Mouse (Mus musculus) liver, embryonic 16.5 days (tissue): ENCODE measurements around the gene Des. TPM values are rescaled to one million over a fixed set of nuclear protein-coding genes. Genes with fewer than 3 reads are reported as not detected.

ENCODE experiments used
- ATAC-seq: fragments of 200-750 bp; cut with Nextera tagmentation; 2 replicates; pipeline ENCODE4 v1.8.0; 2017; ENCODE audit warnings: low read depth, mild to moderate bottlenecking, moderate number of reproducible peaks, moderate library complexity
- H3K27ac ChIP-seq: fragments of 300-500 bp; sonication (generic); 2 replicates; pipeline ENCODE4 v1.5.1; 2014; ENCODE audit warnings: mild to moderate bottlenecking, low read length
- H3K27me3 ChIP-seq: fragments of 300-500 bp; sonication (generic); 2 replicates; pipeline ENCODE4 v1.6.1; 2014; ENCODE audit warnings: low read depth, low read length, mixed read lengths; ENCODE audit not compliant: control insufficient read depth, insufficient read depth
- H3K36me3 ChIP-seq: fragments of 300-500 bp; sonication (generic); 2 replicates; pipeline ENCODE4 v1.6.1; 2014; ENCODE audit warnings: mild to moderate bottlenecking; ENCODE audit not compliant: control insufficient read depth, insufficient read depth
- H3K4me1 ChIP-seq: fragments of 300-500 bp; sonication (generic); 2 replicates; pipeline ENCODE4 v1.6.1; 2014; ENCODE audit warnings: low read depth, low read length, mixed read lengths; ENCODE audit not compliant: control insufficient read depth
- H3K4me2 ChIP-seq: fragments of 300-500 bp; sonication (generic); 2 replicates; pipeline ENCODE4 v1.6.1; 2014; ENCODE audit warnings: low read depth, low read length, mixed read lengths
- H3K4me3 ChIP-seq: fragments of 300-500 bp; sonication (generic); 2 replicates; pipeline ENCODE4 v1.5.1; 2014; ENCODE audit warnings: low read depth, mild to moderate bottlenecking, low read length
- H3K9ac ChIP-seq: fragments of 300-500 bp; sonication (generic); 2 replicates; pipeline ENCODE4 v1.6.1; 2014; ENCODE audit warnings: low read depth, low read length
- H3K9me3 ChIP-seq: fragments of 300-500 bp; sonication (generic); replicated peaks from 2 replicates; pipeline ENCODE4 v1.6.1; 2016; ENCODE audit warnings: low read length; ENCODE audit not compliant: control insufficient read depth
- WGBS: fragments of 180-500 bp; shearing (Covaris S2); extraction: QIAGEN DNeasy Blood & Tissue Kit; methylation state at CpG from one replicate; pipeline ENCODE4 v1.1.7; 2014; ENCODE audit not compliant: insufficient replicate concordance; 5-methylcytosine and 5-hydroxymethylcytosine counted together
- polyA plus RNA-seq: library from polyadenylated mRNA; unstranded; fragments of >200 nt; fragmentation: Nextera tagmentation; extraction: Ambion mirVana; gene quantifications from 2 replicates; pipeline ENCODE4 v1.2.1, GENCODE M21; 2015

The Des gene
- polyA plus RNA-seq, 1 experiment from 2014 or later = 13.9 TPM

DNA sequence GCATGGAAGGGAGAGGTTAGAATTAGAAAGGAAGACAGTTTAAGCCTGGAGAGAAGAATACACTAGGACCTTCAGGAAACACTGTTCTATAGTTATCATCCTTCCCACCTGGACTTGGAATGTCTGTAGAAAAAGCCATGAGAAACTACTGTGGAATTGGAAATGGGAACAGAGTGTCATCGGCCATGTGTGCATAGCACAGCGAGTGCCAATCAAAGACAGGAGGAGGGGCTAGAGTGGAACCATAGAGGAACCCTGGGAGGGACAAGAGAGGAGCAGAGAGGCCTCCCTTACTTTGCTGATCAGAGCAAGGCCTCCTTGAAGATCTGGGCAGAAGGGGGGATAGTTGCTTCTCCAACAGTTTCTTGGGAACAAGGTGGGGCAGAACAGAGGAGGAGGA, 19.1 kb downstream of the Des start:
- Histone ChIP-seq H3K27ac (no peak overlapping the region), H3K27me3 (peaks cover 46% of the 10 kb centered on the region), H3K4me3 (no peak overlapping the region), H3K4me2 (no peak overlapping the region), H3K9ac (no peak overlapping the region), H3K9me3 (no peaks in the 10 kb centered on the region), H3K36me3 (no peaks in the 10 kb centered on the region), H3K4me1 (no peaks in the 10 kb centered on the region; the same call in 1 of the 2 replicates)
- WGBS = 40% methylated on average over 2 of the region's 2 CpGs
- no peak for ATAC-seq

DNA sequence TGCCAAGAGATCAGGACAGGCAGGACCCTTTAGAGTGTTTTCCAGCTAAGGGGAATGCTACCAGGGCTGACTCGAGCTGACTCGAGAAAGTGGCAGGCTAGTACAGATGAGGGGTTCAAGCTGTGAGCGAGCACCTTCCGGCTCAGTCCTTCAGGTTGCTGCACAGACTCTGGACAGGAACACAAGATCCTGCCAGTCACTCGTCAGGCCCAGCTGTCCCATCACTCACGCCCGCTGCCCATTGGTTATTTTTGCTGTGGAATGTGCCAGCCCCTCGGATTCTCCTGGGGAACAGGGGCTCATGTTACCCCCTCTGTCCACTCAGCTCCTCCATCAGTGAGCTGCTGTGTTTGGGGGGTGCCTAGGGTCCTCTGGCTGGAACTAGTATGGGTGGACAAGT, 19.8 kb downstream of the Des start:
- Histone ChIP-seq H3K9me3 (no peaks in the 10 kb centered on the region), H3K4me2 (no peak overlapping the region), H3K27ac (no peak overlapping the region), H3K4me3 (no peak overlapping the region), H3K36me3 (no peaks in the 10 kb centered on the region), H3K9ac (no peak overlapping the region), H3K4me1 (no peaks in the 10 kb centered on the region; the same call in 1 of the 2 replicates), H3K27me3 (peaks cover 45% of the 10 kb centered on the region)
- WGBS = 63% methylated on average over 8 of the region's 8 CpGs
- ATAC-seq = no peak

DNA sequence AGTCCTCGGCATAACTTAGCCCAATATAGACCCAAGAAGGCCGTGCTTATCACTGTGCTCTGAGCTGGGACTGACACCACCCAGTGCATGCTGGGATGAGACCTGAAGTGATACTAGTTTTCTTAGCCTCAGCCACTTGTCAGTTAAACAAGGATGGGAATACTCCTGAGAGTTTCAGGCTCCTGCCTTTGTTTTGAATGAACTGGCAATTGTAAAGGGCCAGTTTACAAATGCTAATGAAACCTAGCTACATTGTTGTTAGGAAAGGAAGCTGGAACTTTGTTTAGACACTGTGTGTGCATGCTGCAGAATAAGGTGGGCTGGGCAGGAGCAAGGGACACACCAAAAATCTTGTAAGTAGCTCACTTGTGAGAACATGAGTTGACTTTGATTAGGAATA, 20.8 kb downstream of the Des start:
- no peak overlapping the region for H3K4me2 ChIP-seq
- WGBS = 19% methylated on average over 2 of the region's 2 CpGs
- H3K27ac ChIP-seq = no peak overlapping the region
- H3K4me1 ChIP-seq = no peaks in the 10 kb centered on the region; the same call in 1 of the 2 replicates
- no peaks in the 10 kb centered on the region for H3K9me3 ChIP-seq
- no peak for ATAC-seq
- H3K27me3 ChIP-seq = peaks cover 36% of the 10 kb centered on the region
- H3K4me3 ChIP-seq = no peak overlapping the region
- H3K9ac ChIP-seq = no peak overlapping the region
- no peaks in the 10 kb centered on the region for H3K36me3 ChIP-seq

DNA sequence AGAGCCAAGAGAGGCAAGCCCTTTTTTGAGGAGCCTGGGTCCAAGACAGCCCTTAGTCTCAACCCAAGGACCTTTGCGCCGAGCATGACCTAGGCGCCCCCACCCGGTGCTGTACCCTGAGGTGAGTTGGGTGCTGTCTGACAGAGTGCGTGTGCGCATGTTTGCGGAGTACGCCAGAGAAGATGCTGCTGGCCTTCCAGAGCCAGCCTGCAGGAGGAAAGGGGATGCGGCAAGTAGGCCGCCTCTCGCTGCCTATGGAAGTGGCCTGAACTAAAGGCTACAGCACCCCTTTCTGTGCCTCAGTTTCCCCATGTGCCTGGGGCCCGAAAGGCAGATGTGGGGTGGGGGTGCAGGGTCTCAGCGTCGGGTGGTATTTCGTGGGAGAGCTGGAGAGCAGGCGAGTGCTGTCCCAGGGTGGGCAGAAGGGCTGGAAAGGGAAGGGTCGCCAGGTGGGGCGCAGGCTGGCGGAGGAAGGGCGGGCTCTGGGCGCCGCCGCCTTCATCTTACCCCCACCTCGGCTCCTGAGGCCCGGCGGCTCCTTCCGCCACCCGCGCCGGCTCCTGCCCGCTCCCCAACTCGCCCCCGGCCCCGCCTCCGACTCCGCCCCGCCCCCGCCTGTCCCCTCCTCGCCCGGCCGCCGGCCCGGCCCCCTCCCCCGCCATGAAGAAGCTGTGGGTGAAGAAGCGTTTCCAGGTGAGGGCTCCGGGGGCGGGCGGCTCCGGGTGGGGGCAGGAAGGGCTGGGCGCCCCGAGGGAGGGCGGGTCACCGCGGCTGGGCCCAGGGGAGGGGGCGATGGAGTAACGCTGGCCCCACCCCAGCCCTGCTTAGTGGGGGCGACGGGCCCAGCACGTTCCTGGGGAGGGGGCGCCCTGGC, 21.6 kb downstream of the Des start:
- Histone ChIP-seq H3K27ac (no peak overlapping the region), H3K4me1 (no peaks in the 10 kb centered on the region; the same call in 1 of the 2 replicates), H3K4me3 (peak overlapping the region; percentile 43), H3K9ac (no peak overlapping the region), H3K36me3 (no peaks in the 10 kb centered on the region), H3K27me3 (peaks cover 41% of the 10 kb centered on the region), H3K9me3 (no peaks in the 10 kb centered on the region), H3K4me2 (peak overlapping the region; percentile 62)
- WGBS = 7% methylated on average over 39 of the region's 60 CpGs
- ATAC-seq = 0 out of 2 replicates have a peak, but pooled peaks have one; percentile 13

DNA sequence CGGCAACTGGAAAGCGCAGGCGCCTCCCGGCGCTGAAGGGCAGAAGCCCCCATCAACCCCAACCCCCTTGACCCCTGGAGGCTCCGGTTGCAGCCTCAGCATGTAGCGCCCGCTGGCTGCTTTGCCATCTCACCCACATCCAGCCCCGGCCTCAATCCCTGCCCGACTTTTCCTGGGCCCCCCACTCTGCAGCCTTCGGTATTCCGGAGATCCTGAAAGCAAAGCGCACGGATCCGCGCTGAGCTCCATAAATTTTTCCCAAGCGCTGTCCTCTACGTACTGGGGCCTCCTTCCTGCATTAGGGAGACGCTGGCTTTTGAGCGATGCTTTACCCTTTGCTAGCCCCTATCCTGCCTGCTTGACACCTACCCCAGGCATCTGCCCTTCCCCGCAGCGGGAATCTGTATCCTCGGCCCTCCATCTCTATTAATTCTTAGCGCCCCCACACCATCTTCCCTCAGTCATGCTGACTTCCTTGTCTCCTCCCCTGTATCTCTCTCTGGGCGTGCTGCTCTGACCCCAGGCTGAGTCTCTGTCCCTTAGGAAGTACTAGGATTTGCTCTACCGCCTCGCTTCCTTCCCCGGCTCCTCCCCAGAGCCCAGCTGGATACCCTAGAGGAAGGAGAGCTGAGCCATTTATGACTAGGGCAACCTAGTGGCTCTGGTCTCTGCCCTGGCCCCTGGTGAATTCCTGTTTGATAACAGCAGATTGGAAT, 22.4 kb downstream of the Des start:
- Histone ChIP-seq H3K4me2 (peak overlapping the region; percentile 62), H3K9ac (no peak overlapping the region), H3K4me3 (peak overlapping the region; percentile 43), H3K9me3 (no peaks in the 10 kb centered on the region), H3K4me1 (no peaks in the 10 kb centered on the region; the same call in 1 of the 2 replicates), H3K27ac (no peak overlapping the region), H3K27me3 (peaks cover 49% of the 10 kb centered on the region), H3K36me3 (no peaks in the 10 kb centered on the region)
- ATAC-seq = no peak
- 4% methylated on average over 28 of the region's 28 CpGs for WGBS

DNA sequence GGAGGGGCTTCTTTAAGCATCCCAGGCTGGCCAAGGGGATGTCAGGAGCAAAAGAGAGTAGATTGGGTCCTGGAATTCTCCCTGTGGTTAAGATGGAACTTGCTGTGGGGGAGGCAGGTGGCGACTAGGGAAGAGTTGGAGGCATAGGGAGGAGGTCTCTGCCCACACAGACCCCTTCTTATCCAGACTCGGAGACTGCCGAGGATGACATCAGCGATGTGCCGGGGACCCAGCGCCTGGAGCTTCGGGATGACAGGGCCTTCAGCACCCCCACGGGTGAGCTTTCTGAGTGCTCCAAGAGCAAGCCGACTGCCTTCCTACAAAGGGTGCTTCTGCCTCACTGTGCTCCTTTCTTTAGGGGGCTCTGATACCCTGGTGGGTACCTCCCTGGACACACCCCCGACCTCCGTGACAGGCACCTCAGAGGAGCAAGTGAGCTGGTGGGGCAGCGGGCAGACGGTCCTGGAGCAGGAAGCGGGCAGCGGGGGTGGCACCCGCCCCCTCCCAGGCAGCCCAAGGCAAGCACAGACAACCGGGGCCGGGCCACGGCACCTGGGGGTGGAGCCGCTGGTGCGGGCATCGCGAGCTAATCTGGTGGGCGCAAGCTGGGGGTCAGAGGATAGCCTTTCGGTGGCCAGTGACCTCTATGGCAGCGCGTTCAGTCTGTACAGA, 24.5 kb downstream of the Des start:
- WGBS = 66% methylated on average over 27 of the region's 27 CpGs
- H3K27me3 ChIP-seq = peaks cover 66% of the 10 kb centered on the region
- no peak overlapping the region for H3K9ac ChIP-seq
- no peak overlapping the region for H3K4me3 ChIP-seq
- no peak overlapping the region for H3K4me2 ChIP-seq
- H3K36me3 ChIP-seq = no peaks in the 10 kb centered on the region
- no peaks in the 10 kb centered on the region; the same call in 1 of the 2 replicates for H3K4me1 ChIP-seq
- H3K27ac ChIP-seq = no peak overlapping the region
- ATAC-seq = no peak
- no peaks in the 10 kb centered on the region for H3K9me3 ChIP-seq

DNA sequence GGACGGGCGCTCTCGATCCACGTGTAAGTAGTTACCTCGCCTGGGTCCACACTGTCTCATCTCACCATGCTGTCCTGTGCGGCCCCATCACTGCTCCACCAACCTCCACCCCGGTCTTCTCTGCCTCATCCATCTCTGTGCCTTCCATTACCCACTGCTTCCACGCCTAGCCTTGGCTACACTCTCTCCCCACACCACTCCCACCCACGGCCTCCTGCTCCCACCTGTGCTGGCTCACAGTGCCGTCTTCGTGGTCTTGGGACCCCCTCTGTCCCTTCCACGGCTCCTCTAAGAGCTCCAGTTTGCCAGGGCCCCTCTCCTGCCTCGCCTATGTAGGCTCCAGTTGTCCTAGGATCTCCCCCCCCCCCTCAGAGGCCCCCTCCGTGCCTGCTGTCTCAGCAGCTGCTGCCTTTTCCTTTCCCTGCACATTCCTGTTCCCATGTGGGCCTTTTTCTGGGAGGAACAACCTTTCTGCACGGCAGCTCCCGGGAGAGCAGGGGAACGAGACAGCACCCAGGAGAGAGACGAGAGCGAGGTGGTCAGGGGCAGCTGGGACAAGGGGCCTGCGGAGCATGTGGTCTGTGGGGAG, 25.1 kb downstream of the Des start:
- 58% methylated on average over 20 of the region's 20 CpGs for WGBS
- no peak for ATAC-seq
- Histone ChIP-seq H3K36me3 (no peaks in the 10 kb centered on the region), H3K4me2 (no peak overlapping the region), H3K4me1 (no peaks in the 10 kb centered on the region; the same call in 1 of the 2 replicates), H3K9me3 (no peaks in the 10 kb centered on the region), H3K9ac (no peak overlapping the region), H3K4me3 (no peak overlapping the region), H3K27me3 (peaks cover 72% of the 10 kb centered on the region), H3K27ac (no peak overlapping the region)

DNA sequence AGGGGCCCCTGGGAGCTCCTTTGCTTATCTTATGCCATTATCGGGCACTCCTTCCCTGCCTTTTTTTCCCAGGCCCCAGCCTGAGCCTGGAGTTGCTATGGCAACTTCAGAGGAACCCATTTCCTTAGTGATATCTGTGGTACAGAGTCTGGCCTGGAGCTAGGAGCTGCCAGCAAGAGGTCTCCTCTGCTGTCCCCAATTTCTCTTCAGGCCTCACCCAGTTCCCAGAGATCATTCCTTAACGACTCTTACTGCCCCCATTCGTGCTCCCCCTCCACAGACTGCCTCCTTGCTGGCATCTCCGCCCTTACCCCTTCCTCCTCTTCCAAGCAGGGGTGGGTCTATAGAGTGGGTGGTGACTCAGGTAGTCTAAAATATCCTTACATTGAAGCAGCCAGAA, 26.0 kb downstream of the Des start:
- Histone ChIP-seq H3K4me2 (no peak overlapping the region), H3K9ac (no peak overlapping the region), H3K9me3 (no peaks in the 10 kb centered on the region), H3K27me3 (peaks cover 73% of the 10 kb centered on the region), H3K27ac (no peak overlapping the region), H3K4me1 (no peaks in the 10 kb centered on the region; the same call in 1 of the 2 replicates), H3K4me3 (no peak overlapping the region), H3K36me3 (no peaks in the 10 kb centered on the region)
- WGBS = 36% methylated on average over 4 of the region's 4 CpGs
- no peak for ATAC-seq
